Mouse (Mus musculus): ENCODE data around the gene Iqcn. TPM values are rescaled to one million over a fixed set of nuclear protein-coding genes. Genes with fewer than 3 reads are reported as not detected.
A peak's percentile ranks its signal among the peaks of the same experiment; 100 is the strongest.

The Iqcn gene
- polyA plus RNA-seq, 1 experiment from 2014 or later: not detected

- ATAC-seq (ENCODE audit: low read depth): no peak
- H3K4me2 ChIP-seq (ENCODE audit: low read depth, low read length): no peak overlapping the region
- WGBS: 95% methylated on average over 6 of the region's 6 CpGs
Measured at GRCm38 (mm10) chr8:70756476-70757040, 53.3 kb downstream of the Iqcn start.

GRCm38 (mm10) chr8:70757523-70758307 lies 54.5 kb downstream of the Iqcn start:
- no peak overlapping the region for H3K27ac ChIP-seq (replicated peaks; ENCODE audit: low read depth, low read length)
- peaks cover 32% of the 10 kb centered on the region for H3K36me3 ChIP-seq (ENCODE audit: control insufficient read depth, insufficient read depth, low read length)
- H3K4me2 ChIP-seq (ENCODE audit: low read depth, low read length): no peak overlapping the region
- DNase-seq (ENCODE audit: low spot score) (no peak), ATAC-seq (ENCODE audit: low read depth) (no peak)
- H3K27me3 ChIP-seq (replicated peaks; ENCODE audit: control insufficient read depth, insufficient read depth, low read length): no peaks in the 10 kb centered on the region
- WGBS: 71% methylated on average over 22 of the region's 22 CpGs
- no peak overlapping the region; the same call in 1 of the 2 replicates for H3K9ac ChIP-seq (ENCODE audit: low read depth, low read length)
- H3K9me3 ChIP-seq (ENCODE audit: control insufficient read depth, low read length): no peaks in the 10 kb centered on the region
- H3K4me3 ChIP-seq (ENCODE audit: low read depth, low read length): no peak overlapping the region
- H3K4me1 ChIP-seq (ENCODE audit: control insufficient read depth, insufficient read depth, low read length): peaks cover 29% of the 10 kb centered on the region

More at GRCm38 (mm10) chr8:70756476-70757040, 53.3 kb downstream of the Iqcn start:
- peaks cover 34% of the 10 kb centered on the region for H3K4me1 ChIP-seq (ENCODE audit: control insufficient read depth, insufficient read depth, low read length)
- H3K27ac ChIP-seq (replicated peaks; ENCODE audit: low read depth, low read length): no peak overlapping the region
- peaks cover 30% of the 10 kb centered on the region for H3K36me3 ChIP-seq (ENCODE audit: control insufficient read depth, insufficient read depth, low read length)
- no peak overlapping the region for H3K4me3 ChIP-seq (ENCODE audit: low read depth, low read length)
- DNase-seq (ENCODE audit: low spot score): no peak
- no peaks in the 10 kb centered on the region for H3K27me3 ChIP-seq (replicated peaks; ENCODE audit: control insufficient read depth, insufficient read depth, low read length)
- H3K9ac ChIP-seq (ENCODE audit: low read depth, low read length): no peak overlapping the region
- no peaks in the 10 kb centered on the region for H3K9me3 ChIP-seq (ENCODE audit: control insufficient read depth, low read length)

- DNase-seq (ENCODE audit: low spot score) (no peak), ATAC-seq (ENCODE audit: low read depth) (no peak)
- no peak overlapping the region for H3K27ac ChIP-seq (replicated peaks; ENCODE audit: low read depth, low read length)
Measured at GRCm38 (mm10) chr8:70758308-70758615, 55.0 kb downstream of the Iqcn start.

GRCm38 (mm10) chr8:70758616-70759561 lies 55.6 kb downstream of the Iqcn start:
- H3K4me1 ChIP-seq (ENCODE audit: control insufficient read depth, insufficient read depth, low read length): peaks cover 20% of the 10 kb centered on the region
- WGBS: 71% methylated on average over 18 of the region's 19 CpGs
- no peak overlapping the region for H3K27ac ChIP-seq (replicated peaks; ENCODE audit: low read depth, low read length)
- DNase-seq (ENCODE audit: low spot score): no peak
- H3K4me2 ChIP-seq (ENCODE audit: low read depth, low read length): no peak overlapping the region
- no peak overlapping the region for H3K4me3 ChIP-seq (ENCODE audit: low read depth, low read length)
- no peak for ATAC-seq (ENCODE audit: low read depth)
- peaks cover 41% of the 10 kb centered on the region for H3K36me3 ChIP-seq (ENCODE audit: control insufficient read depth, insufficient read depth, low read length)
- no peak overlapping the region for H3K9ac ChIP-seq (ENCODE audit: low read depth, low read length)
- no peaks in the 10 kb centered on the region for H3K9me3 ChIP-seq (ENCODE audit: control insufficient read depth, low read length)
- no peaks in the 10 kb centered on the region for H3K27me3 ChIP-seq (replicated peaks; ENCODE audit: control insufficient read depth, insufficient read depth, low read length)

More at GRCm38 (mm10) chr8:70758308-70758615, 55.0 kb downstream of the Iqcn start:
- peaks cover 37% of the 10 kb centered on the region for H3K36me3 ChIP-seq (ENCODE audit: control insufficient read depth, insufficient read depth, low read length)
- no peak overlapping the region for H3K9ac ChIP-seq (ENCODE audit: low read depth, low read length)
- no peak overlapping the region for H3K4me2 ChIP-seq (ENCODE audit: low read depth, low read length)
- H3K27me3 ChIP-seq (replicated peaks; ENCODE audit: control insufficient read depth, insufficient read depth, low read length): no peaks in the 10 kb centered on the region
- 73% methylated on average over 7 of the region's 7 CpGs for WGBS
- H3K9me3 ChIP-seq (ENCODE audit: control insufficient read depth, low read length): no peaks in the 10 kb centered on the region
- H3K4me1 ChIP-seq (ENCODE audit: control insufficient read depth, insufficient read depth, low read length): peaks cover 23% of the 10 kb centered on the region
- H3K4me3 ChIP-seq (ENCODE audit: low read depth, low read length): no peak overlapping the region

GRCm38 (mm10) chr8:70760350-70760749 lies 57.1 kb downstream of the Iqcn start:
- peak; percentile 4 for ATAC-seq (ENCODE audit: low read depth)
- 0% methylated on average over 19 of the region's 22 CpGs for WGBS

GRCm38 (mm10) chr8:70760775-70761406 lies 57.6 kb downstream of the Iqcn start, which contains the start of gene Mpv17l2:
Mpv17l2 (minus strand) TSS chr8:70760946.
- under 1% methylated on average over 53 of the region's 55 CpGs for WGBS
- peaks cover 14% of the 10 kb centered on the region for H3K4me1 ChIP-seq (ENCODE audit: control insufficient read depth, insufficient read depth, low read length)
- H3K4me2 ChIP-seq (ENCODE audit: low read depth, low read length): peak within 1 kb of the TSS; percentile 99
- H3K9ac ChIP-seq (ENCODE audit: low read depth, low read length): peak within 1 kb of the TSS; percentile 77
- no peaks in the 10 kb centered on the region for H3K9me3 ChIP-seq (ENCODE audit: control insufficient read depth, low read length)
- no peaks in the 10 kb centered on the region for H3K27me3 ChIP-seq (replicated peaks; ENCODE audit: control insufficient read depth, insufficient read depth, low read length)
- ATAC-seq (ENCODE audit: low read depth) (peak; percentile 97), DNase-seq (ENCODE audit: low spot score) (peak; percentile 99)
- peak within 1 kb of the TSS; percentile 42; the same call in 1 of the 2 replicates for H3K27ac ChIP-seq (replicated peaks; ENCODE audit: low read depth, low read length)
- peak within 1 kb of the TSS; percentile 69 for H3K4me3 ChIP-seq (ENCODE audit: low read depth, low read length)
- H3K36me3 ChIP-seq (ENCODE audit: control insufficient read depth, insufficient read depth, low read length): peaks cover 39% of the 10 kb centered on the region

More at GRCm38 (mm10) chr8:70760350-70760749, 57.1 kb downstream of the Iqcn start:
- Histone ChIP-seq H3K4me1 (ENCODE audit: control insufficient read depth, insufficient read depth, low read length) (peaks cover 16% of the 10 kb centered on the region), H3K4me3 (ENCODE audit: low read depth, low read length) (peak overlapping the region; percentile 69), H3K9ac (ENCODE audit: low read depth, low read length) (peak overlapping the region; percentile 77), H3K36me3 (ENCODE audit: control insufficient read depth, insufficient read depth, low read length) (peaks cover 41% of the 10 kb centered on the region), H3K27me3 (replicated peaks; ENCODE audit: control insufficient read depth, insufficient read depth, low read length) (no peaks in the 10 kb centered on the region), H3K4me2 (ENCODE audit: low read depth, low read length) (peak overlapping the region; percentile 99), H3K27ac (replicated peaks; ENCODE audit: low read depth, low read length) (peak overlapping the region; percentile 42; the same call in 1 of the 2 replicates), H3K9me3 (ENCODE audit: control insufficient read depth, low read length) (no peaks in the 10 kb centered on the region)
- DNase-seq (ENCODE audit: low spot score): no peak

GRCm38 (mm10) chr8:70762118-70762517 lies 58.9 kb downstream of the Iqcn start:
- ATAC-seq (ENCODE audit: low read depth): no peak
- no peak overlapping the region for H3K9ac ChIP-seq (ENCODE audit: low read depth, low read length)
- WGBS: 90% methylated on average over 1 of the region's 1 CpGs
- no peak for DNase-seq (ENCODE audit: low spot score)
- peaks cover 28% of the 10 kb centered on the region for H3K36me3 ChIP-seq (ENCODE audit: control insufficient read depth, insufficient read depth, low read length)
- H3K27me3 ChIP-seq (replicated peaks; ENCODE audit: control insufficient read depth, insufficient read depth, low read length): no peaks in the 10 kb centered on the region
- peaks cover 18% of the 10 kb centered on the region for H3K4me1 ChIP-seq (ENCODE audit: control insufficient read depth, insufficient read depth, low read length)
- no peak overlapping the region for H3K27ac ChIP-seq (replicated peaks; ENCODE audit: low read depth, low read length)
- H3K4me2 ChIP-seq (ENCODE audit: low read depth, low read length): no peak overlapping the region
- no peaks in the 10 kb centered on the region for H3K9me3 ChIP-seq (ENCODE audit: control insufficient read depth, low read length)
- no peak overlapping the region for H3K4me3 ChIP-seq (ENCODE audit: low read depth, low read length)

- Histone ChIP-seq H3K4me1 (ENCODE audit: control insufficient read depth, insufficient read depth, low read length) (peaks cover 18% of the 10 kb centered on the region), H3K4me2 (ENCODE audit: low read depth, low read length) (no peak overlapping the region), H3K27me3 (replicated peaks; ENCODE audit: control insufficient read depth, insufficient read depth, low read length) (no peaks in the 10 kb centered on the region), H3K4me3 (ENCODE audit: low read depth, low read length) (no peak overlapping the region), H3K9ac (ENCODE audit: low read depth, low read length) (no peak overlapping the region), H3K9me3 (ENCODE audit: control insufficient read depth, low read length) (no peaks in the 10 kb centered on the region), H3K27ac (replicated peaks; ENCODE audit: low read depth, low read length) (no peak overlapping the region), H3K36me3 (ENCODE audit: control insufficient read depth, insufficient read depth, low read length) (peaks cover 26% of the 10 kb centered on the region)
- DNase-seq (ENCODE audit: low spot score) (no peak), ATAC-seq (ENCODE audit: low read depth) (no peak)
- WGBS: 2% methylated on average over 3 of the region's 3 CpGs
Measured at GRCm38 (mm10) chr8:70763354-70763753, 60.1 kb downstream of the Iqcn start.
